Mouse (Mus musculus): ENCODE measurements around the gene Olfr1371. TPM values are rescaled to one million over a fixed set of nuclear protein-coding genes. Genes with fewer than 3 reads are reported as not detected.

Olfr1371 gene
- polyA plus RNA-seq, 1 experiment: not detected

GRCm38 (mm10) chr11:52252692-52253091 lies 38.9 kb upstream of the Olfr1371 start:
- H3K27ac ChIP-seq (ENCODE audit: control insufficient read depth, insufficient read depth, low read depth, low read length, poor library complexity): 0 out of 2 replicates have a peak overlapping the region, but pooled peaks have one; percentile 14
- peaks cover 4% of the 10 kb centered on the region; the same call in 1 of the 2 replicates for H3K4me1 ChIP-seq (ENCODE audit: control insufficient read depth, insufficient read depth, low read length)
- TF ChIP-seq POLR2A (IDR thresholded peaks at IDR 0.05; ENCODE audit: borderline replicate concordance, control insufficient read depth, low read depth, low read length): no peak
- TF ChIP-seq CTCF (IDR thresholded peaks at IDR 0.05; ENCODE audit: control insufficient read depth, insufficient read depth, low read length): no peak
- no peak overlapping the region for H3K4me3 ChIP-seq (replicated peaks; ENCODE audit: control insufficient read depth, low read depth, low read length)
- WGBS: 44% methylated on average over 1 of the region's 1 CpGs

GRCm38 (mm10) chr11:52251770-52252169 lies 38.0 kb upstream of the Olfr1371 start:
- TF ChIP-seq POLR2A (IDR thresholded peaks at IDR 0.05; ENCODE audit: borderline replicate concordance, control insufficient read depth, low read depth, low read length) (no peak), CTCF (IDR thresholded peaks at IDR 0.05; ENCODE audit: control insufficient read depth, insufficient read depth, low read length) (no peak)
- Histone ChIP-seq H3K4me3 (replicated peaks; ENCODE audit: control insufficient read depth, low read depth, low read length) (no peak overlapping the region), H3K4me1 (ENCODE audit: control insufficient read depth, insufficient read depth, low read length) (peaks cover 3% of the 10 kb centered on the region; the same call in 1 of the 2 replicates), H3K27ac (ENCODE audit: control insufficient read depth, insufficient read depth, low read depth, low read length, poor library complexity) (no peak overlapping the region)
- WGBS: 83% methylated on average over 5 of the region's 5 CpGs

- TF ChIP-seq POLR2A (IDR thresholded peaks at IDR 0.05; ENCODE audit: borderline replicate concordance, control insufficient read depth, low read depth, low read length) (no peak), CTCF (IDR thresholded peaks at IDR 0.05; ENCODE audit: control insufficient read depth, insufficient read depth, low read length) (no peak)
- Histone ChIP-seq H3K27ac (ENCODE audit: control insufficient read depth, insufficient read depth, low read depth, low read length, poor library complexity) (no peak overlapping the region), H3K4me1 (ENCODE audit: control insufficient read depth, insufficient read depth, low read length) (peaks cover 1% of the 10 kb centered on the region; the same call in 1 of the 2 replicates), H3K4me3 (replicated peaks; ENCODE audit: control insufficient read depth, low read depth, low read length) (no peak overlapping the region)
- WGBS: 89% methylated on average over 2 of the region's 2 CpGs
Measured at GRCm38 (mm10) chr11:52249452-52249851, 35.7 kb upstream of the Olfr1371 start.

- Histone ChIP-seq H3K27ac (ENCODE audit: control insufficient read depth, insufficient read depth, low read depth, low read length, poor library complexity) (no peak overlapping the region), H3K4me3 (replicated peaks; ENCODE audit: control insufficient read depth, low read depth, low read length) (no peak overlapping the region), H3K4me1 (ENCODE audit: control insufficient read depth, insufficient read depth, low read length) (no peaks in the 10 kb centered on the region)
- TF ChIP-seq POLR2A (IDR thresholded peaks at IDR 0.05; ENCODE audit: borderline replicate concordance, control insufficient read depth, low read depth, low read length): no peak
- 80% methylated on average over 4 of the region's 4 CpGs for WGBS
Measured at GRCm38 (mm10) chr11:52240898-52241542, 27.2 kb upstream of the Olfr1371 start.

GRCm38 (mm10) chr11:52234509-52234908 lies 20.7 kb upstream of the Olfr1371 start:
- Histone ChIP-seq H3K4me1 (ENCODE audit: control insufficient read depth, insufficient read depth, low read length) (no peaks in the 10 kb centered on the region; the same call in 1 of the 2 replicates), H3K4me3 (replicated peaks; ENCODE audit: control insufficient read depth, low read depth, low read length) (no peak overlapping the region), H3K27ac (ENCODE audit: control insufficient read depth, insufficient read depth, low read depth, low read length, poor library complexity) (no peak overlapping the region)
- no peak for TF ChIP-seq CTCF (IDR thresholded peaks at IDR 0.05; ENCODE audit: control insufficient read depth, insufficient read depth, low read length)
- no peak for TF ChIP-seq POLR2A (IDR thresholded peaks at IDR 0.05; ENCODE audit: borderline replicate concordance, control insufficient read depth, low read depth, low read length)

GRCm38 (mm10) chr11:52233906-52234305 lies 20.1 kb upstream of the Olfr1371 start:
- WGBS: 95% methylated on average over 1 of the region's 1 CpGs
- H3K27ac ChIP-seq (ENCODE audit: control insufficient read depth, insufficient read depth, low read depth, low read length, poor library complexity): no peak overlapping the region
- H3K4me3 ChIP-seq (replicated peaks; ENCODE audit: control insufficient read depth, low read depth, low read length): no peak overlapping the region
- no peaks in the 10 kb centered on the region; the same call in 1 of the 2 replicates for H3K4me1 ChIP-seq (ENCODE audit: control insufficient read depth, insufficient read depth, low read length)
- TF ChIP-seq CTCF (IDR thresholded peaks at IDR 0.05; ENCODE audit: control insufficient read depth, insufficient read depth, low read length) (no peak), POLR2A (IDR thresholded peaks at IDR 0.05; ENCODE audit: borderline replicate concordance, control insufficient read depth, low read depth, low read length) (no peak)

- Histone ChIP-seq H3K4me3 (replicated peaks; ENCODE audit: control insufficient read depth, low read depth, low read length) (peak overlapping the region; percentile 36), H3K27ac (ENCODE audit: control insufficient read depth, insufficient read depth, low read depth, low read length, poor library complexity) (no peak overlapping the region), H3K4me1 (ENCODE audit: control insufficient read depth, insufficient read depth, low read length) (no peaks in the 10 kb centered on the region; the same call in 1 of the 2 replicates)
- TF ChIP-seq POLR2A (IDR thresholded peaks at IDR 0.05; ENCODE audit: borderline replicate concordance, control insufficient read depth, low read depth, low read length) (no peak), CTCF (IDR thresholded peaks at IDR 0.05; ENCODE audit: control insufficient read depth, insufficient read depth, low read length) (no peak)
- 9% methylated on average over 3 of the region's 3 CpGs for WGBS
Measured at GRCm38 (mm10) chr11:52233043-52233653, 19.4 kb upstream of the Olfr1371 start.

- Histone ChIP-seq H3K4me3 (replicated peaks; ENCODE audit: control insufficient read depth, low read depth, low read length) (peak within 1 kb of the TSS; percentile 82), H3K4me1 (ENCODE audit: control insufficient read depth, insufficient read depth, low read length) (no peaks in the 10 kb centered on the region; the same call in 1 of the 2 replicates), H3K27ac (ENCODE audit: control insufficient read depth, insufficient read depth, low read depth, low read length, poor library complexity) (peak within 1 kb of the TSS; percentile 100)
- TF ChIP-seq CTCF (IDR thresholded peaks at IDR 0.05; ENCODE audit: control insufficient read depth, insufficient read depth, low read length): no peak
- TF ChIP-seq POLR2A (IDR thresholded peaks at IDR 0.05; ENCODE audit: borderline replicate concordance, control insufficient read depth, low read depth, low read length): peak; percentile 100
- under 1% methylated on average over 87 of the region's 87 CpGs for WGBS
Measured at GRCm38 (mm10) chr11:52231606-52232541, 18.1 kb upstream of the Olfr1371 start, which contains the start of gene Skp1a. Gene Skp1a, plus strand, starts transcription at chr11:52231995.

Data from bone marrow, adult 2 months (tissue).